Mouse (Mus musculus) megakaryocyte, embryonic 14.5 days (primary cell): ENCODE measurements around the gene Gm11042. TPM values are rescaled to one million over a fixed set of nuclear protein-coding genes. Genes with fewer than 3 reads are reported as not detected.

Experiments used
- H3K27me3 ChIP-seq: replicated peaks from 2 replicates; pipeline ENCODE3; 2012; ENCODE audit warnings: inconsistent platforms
- H3K36me3 ChIP-seq: replicated peaks from 2 replicates; pipeline ENCODE3; 2012; ENCODE audit warnings: low read length, inconsistent platforms, mixed read lengths
- H3K4me1 ChIP-seq: 2 replicates; pipeline ENCODE4 v1.6.1; 2012; ENCODE audit warnings: inconsistent platforms
- H3K4me3 ChIP-seq: replicated peaks from 2 replicates; pipeline ENCODE3; 2012; ENCODE audit warnings: moderate library complexity, mild to moderate bottlenecking, inconsistent platforms
- H3K9me3 ChIP-seq: 2 replicates; pipeline ENCODE4 v1.6.1; 2012; ENCODE audit warnings: inconsistent platforms
- FLI1 ChIP-seq: IDR thresholded peaks from 2 replicates; pipeline ENCODE4 v1.6.1; 2012; ENCODE audit warnings: low read length, inconsistent platforms, mixed read lengths
- GATA1 ChIP-seq: IDR thresholded peaks from 3 replicates; pipeline ENCODE4 v1.6.1; 2012; ENCODE audit warnings: mixed read lengths, low read length, inconsistent platforms, borderline replicate concordance
- polyA plus RNA-seq: library from polyadenylated mRNA; stranded (reverse); fragments of >175 nt; gene quantifications from 2 replicates; pipeline ENCODE4 v1.2.3, GENCODE M21; 2012; ENCODE audit warnings: low replicate concordance; ENCODE audit not compliant: insufficient read depth

The Gm11042 gene
- polyA plus RNA-seq: not detected in 2 replicates

- Histone ChIP-seq H3K36me3 (no peaks in the 10 kb centered on the region), H3K4me1 (peaks cover 5% of the 10 kb centered on the region; the same call in 1 of the 2 replicates), H3K9me3 (no peaks in the 10 kb centered on the region), H3K4me3 (peak within 1 kb of the TSS; percentile 86), H3K27me3 (no peaks in the 10 kb centered on the region)
- TF ChIP-seq GATA1 (no peak), FLI1 (no peak)
Measured at GRCm38 (mm10) chr12:74316344-74316973, at the start of gene Gm11042. Gm11042 (minus strand) TSS chr12:74316394.

GRCm38 (mm10) chr12:74364477-74364876 lies 48.3 kb upstream of the Gm11042 start:
- Histone ChIP-seq H3K4me3 (no peak overlapping the region), H3K4me1 (no peaks in the 10 kb centered on the region), H3K27me3 (no peaks in the 10 kb centered on the region), H3K9me3 (peaks cover under 1% of the 10 kb centered on the region; the same call in 1 of the 2 replicates), H3K36me3 (no peaks in the 10 kb centered on the region)
- TF ChIP-seq GATA1 (no peak), FLI1 (no peak)

- Histone ChIP-seq H3K27me3 (no peaks in the 10 kb centered on the region), H3K9me3 (peaks cover 7% of the 10 kb centered on the region; the same call in 1 of the 2 replicates), H3K4me3 (no peak overlapping the region), H3K4me1 (no peaks in the 10 kb centered on the region), H3K36me3 (no peaks in the 10 kb centered on the region)
- no peak for TF ChIP-seq FLI1
- TF ChIP-seq GATA1: no peak
Measured at GRCm38 (mm10) chr12:74363076-74363475, 46.9 kb upstream of the Gm11042 start.

GRCm38 (mm10) chr12:74362453-74362852 lies 46.3 kb upstream of the Gm11042 start:
- Histone ChIP-seq H3K36me3 (no peaks in the 10 kb centered on the region), H3K27me3 (no peaks in the 10 kb centered on the region), H3K4me3 (no peak overlapping the region), H3K4me1 (no peaks in the 10 kb centered on the region), H3K9me3 (peaks cover 7% of the 10 kb centered on the region; the same call in 1 of the 2 replicates)
- TF ChIP-seq FLI1: no peak
- TF ChIP-seq GATA1: no peak

- Histone ChIP-seq H3K9me3 (peaks cover 10% of the 10 kb centered on the region; the same call in 1 of the 2 replicates), H3K36me3 (no peaks in the 10 kb centered on the region), H3K4me3 (no peak overlapping the region), H3K27me3 (no peaks in the 10 kb centered on the region), H3K4me1 (no peaks in the 10 kb centered on the region)
- TF ChIP-seq FLI1 (no peak), GATA1 (no peak)
Measured at GRCm38 (mm10) chr12:74359791-74360190, 43.6 kb upstream of the Gm11042 start.

GRCm38 (mm10) chr12:74357806-74358205 lies 41.6 kb upstream of the Gm11042 start:
- no peaks in the 10 kb centered on the region for H3K27me3 ChIP-seq
- TF ChIP-seq GATA1 (no peak), FLI1 (no peak)
- H3K4me3 ChIP-seq: no peak overlapping the region
- H3K4me1 ChIP-seq: no peaks in the 10 kb centered on the region
- peaks cover 10% of the 10 kb centered on the region; the same call in 1 of the 2 replicates for H3K9me3 ChIP-seq
- no peaks in the 10 kb centered on the region for H3K36me3 ChIP-seq

- no peak for TF ChIP-seq FLI1
- no peak for TF ChIP-seq GATA1
- no peaks in the 10 kb centered on the region for H3K36me3 ChIP-seq
- peaks cover 11% of the 10 kb centered on the region; the same call in 1 of the 2 replicates for H3K9me3 ChIP-seq
- H3K27me3 ChIP-seq: no peaks in the 10 kb centered on the region
- no peak overlapping the region for H3K4me3 ChIP-seq
- H3K4me1 ChIP-seq: no peaks in the 10 kb centered on the region
Measured at GRCm38 (mm10) chr12:74342720-74343119, 26.5 kb upstream of the Gm11042 start.

- no peaks in the 10 kb centered on the region for H3K27me3 ChIP-seq
- H3K36me3 ChIP-seq: no peaks in the 10 kb centered on the region
- TF ChIP-seq GATA1 (no peak), FLI1 (no peak)
- H3K4me1 ChIP-seq: no peaks in the 10 kb centered on the region
- H3K9me3 ChIP-seq: no peaks in the 10 kb centered on the region
- no peak overlapping the region for H3K4me3 ChIP-seq
Measured at GRCm38 (mm10) chr12:74340070-74340469, 23.9 kb upstream of the Gm11042 start.

GRCm38 (mm10) chr12:74333706-74334105 lies 17.5 kb upstream of the Gm11042 start:
- no peaks in the 10 kb centered on the region for H3K4me1 ChIP-seq
- H3K27me3 ChIP-seq: peaks cover 2% of the 10 kb centered on the region
- H3K36me3 ChIP-seq: no peaks in the 10 kb centered on the region
- no peak for TF ChIP-seq GATA1
- TF ChIP-seq FLI1: no peak
- H3K9me3 ChIP-seq: no peaks in the 10 kb centered on the region
- no peak overlapping the region for H3K4me3 ChIP-seq

GRCm38 (mm10) chr12:74333016-74333415 lies 16.8 kb upstream of the Gm11042 start:
- Histone ChIP-seq H3K9me3 (no peaks in the 10 kb centered on the region), H3K4me3 (no peak overlapping the region), H3K27me3 (peaks cover 2% of the 10 kb centered on the region), H3K36me3 (no peaks in the 10 kb centered on the region), H3K4me1 (no peaks in the 10 kb centered on the region)
- TF ChIP-seq FLI1 (no peak), GATA1 (no peak)
